In genomic region chr12:80311959-80312669, GRCm38 (mm10) we compare ENCODE assay signal across 18 mouse cellular contexts.
"Had no signal": no experiment of that assay in that cellular context is flagged by ENCODE, and none has a peak within 500 bp of the region (broad histone marks: within the 10 kb centered on the region; RNA-seq: fewer than 3 reads in every experiment).

No protein-coding gene starts in this region.

- H3K9ac ChIP-seq: lung, embryonic 14.5 days; midbrain, embryonic 13.5 days; midbrain, embryonic 15.5 days; neural tube, embryonic 13.5 days; neural tube, embryonic 15.5 days had no signal

- H3K9me3 ChIP-seq: midbrain, embryonic 13.5 days; midbrain, embryonic 15.5 days; neural tube, embryonic 13.5 days; neural tube, embryonic 15.5 days had no signal

- DNase-seq: lung, adult 18-20 months; lung, embryonic 14.5 days; lung, postnatal 10 days; lung, postnatal 4 days; retina, postnatal 1 day; right cerebral cortex, adult 18-20 months; right cerebral cortex, postnatal 25 days; right cerebral cortex, postnatal 4 days; spleen, adult 18-20 months; thymus, adult 18-20 months; thymus, postnatal 25 days; thymus, postnatal 4 days had no signal

- H3K4me1 ChIP-seq: midbrain, embryonic 13.5 days; midbrain, embryonic 15.5 days; neural tube, embryonic 13.5 days; neural tube, embryonic 15.5 days had no signal

- H3K4me3 ChIP-seq: midbrain, embryonic 13.5 days; midbrain, embryonic 15.5 days; myocyte; neural tube, embryonic 13.5 days; neural tube, embryonic 15.5 days had no signal

- H3K27ac ChIP-seq: midbrain, embryonic 13.5 days; midbrain, embryonic 15.5 days; neural tube, embryonic 13.5 days; neural tube, embryonic 15.5 days had no signal

- H3K4me2 ChIP-seq: lung, embryonic 14.5 days; midbrain, embryonic 11.5 days; midbrain, embryonic 13.5 days; midbrain, embryonic 15.5 days; neural tube, embryonic 13.5 days; neural tube, embryonic 15.5 days had no signal

- H3K36me3 ChIP-seq: midbrain, embryonic 13.5 days; midbrain, embryonic 15.5 days; neural tube, embryonic 13.5 days; neural tube, embryonic 15.5 days had no signal

- H3K27me3 ChIP-seq: midbrain, embryonic 13.5 days; midbrain, embryonic 15.5 days; neural tube, embryonic 13.5 days; neural tube, embryonic 15.5 days had no signal

- ATAC-seq: midbrain, embryonic 13.5 days; midbrain, embryonic 15.5 days had no signal
